Mouse (Mus musculus): ENCODE measurements around the gene Olfr545. TPM values are rescaled to one million over a fixed set of nuclear protein-coding genes. Genes with fewer than 3 reads are reported as not detected.
"Not testable (repeated sequence)": the region's sequence is repeated elsewhere in the genome, so short reads cannot be mapped to it uniquely, and the experiment has no call there.

The Olfr545 gene
- polyA plus RNA-seq, 1 experiment from 2014 or later = 0.05 TPM

DNA sequence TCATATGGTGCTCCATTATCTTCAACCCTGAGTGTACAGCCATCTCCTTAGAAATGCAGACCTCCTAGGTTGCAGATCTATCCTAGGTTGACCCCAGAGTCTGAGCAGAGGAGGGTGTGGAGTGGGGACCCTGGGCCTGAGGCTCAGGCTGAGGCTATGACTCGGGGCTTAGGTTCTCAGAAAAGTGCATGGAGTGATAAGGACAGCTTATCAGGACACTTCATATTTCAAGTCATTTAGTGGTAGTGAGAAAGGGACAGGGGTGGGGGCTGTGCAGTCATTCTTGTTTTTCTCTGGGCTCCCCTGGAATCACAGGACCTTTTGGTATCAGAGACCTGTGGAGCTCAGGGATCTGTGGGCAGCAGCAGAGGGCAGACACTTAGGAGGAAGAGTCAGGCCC lies 13.3 kb downstream of the Olfr545 start:
- Histone ChIP-seq H3K4me1 (replicated peaks; ENCODE audit: control insufficient read depth, insufficient read depth, low read length) (no peaks in the 10 kb centered on the region), H3K9ac (ENCODE audit: low read length) (no peak overlapping the region), H3K27ac (ENCODE audit: low read depth) (no peak overlapping the region), H3K9me3 (ENCODE audit: control insufficient read depth, low read length) (no peaks in the 10 kb centered on the region), H3K36me3 (ENCODE audit: control insufficient read depth, insufficient read depth, low read length) (no peaks in the 10 kb centered on the region), H3K4me2 (ENCODE audit: low read length) (no peak overlapping the region), H3K4me3 (ENCODE audit: low read depth, low read length) (no peak overlapping the region), H3K27me3 (replicated peaks; ENCODE audit: control insufficient read depth, insufficient read depth, low read length) (no peaks in the 10 kb centered on the region)
- ATAC-seq (replicated peaks; ENCODE audit: low FRiP score, low TSS enrichment, low read depth) = no peak
- WGBS = 53% methylated on average over 1 of the region's 1 CpGs
- no peak for DNase-seq (ENCODE audit: low spot score)

DNA sequence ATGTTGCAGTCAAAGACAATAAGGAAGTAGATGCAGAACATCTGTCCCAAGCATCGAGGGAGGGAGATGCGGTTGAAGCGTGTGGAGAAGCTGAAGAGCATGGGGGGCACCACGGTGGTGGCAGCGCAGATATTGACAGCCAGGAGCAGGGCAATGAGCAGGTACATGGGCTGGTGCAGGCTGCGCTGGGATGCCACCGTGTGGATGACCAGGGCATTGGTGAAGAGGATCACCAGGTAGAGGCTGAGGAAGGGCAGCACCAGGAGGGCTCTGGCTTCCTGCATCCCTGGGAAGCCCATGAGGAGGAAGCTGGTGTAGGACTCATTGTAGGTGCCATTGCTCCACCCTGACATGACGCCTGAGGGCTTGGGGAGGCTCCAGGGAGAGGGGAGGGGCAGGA lies 14.6 kb downstream of the Olfr545 start:
- not testable (repeated sequence) for H3K4me1 ChIP-seq (replicated peaks; ENCODE audit: control insufficient read depth, insufficient read depth, low read length); H3K9ac ChIP-seq (ENCODE audit: low read length); H3K27me3 ChIP-seq (replicated peaks; ENCODE audit: control insufficient read depth, insufficient read depth, low read length); ATAC-seq (replicated peaks; ENCODE audit: low FRiP score, low TSS enrichment, low read depth); H3K4me3 ChIP-seq (ENCODE audit: low read depth, low read length); H3K4me2 ChIP-seq (ENCODE audit: low read length); H3K36me3 ChIP-seq (ENCODE audit: control insufficient read depth, insufficient read depth, low read length); H3K9me3 ChIP-seq (ENCODE audit: control insufficient read depth, low read length); DNase-seq (ENCODE audit: low spot score); H3K27ac ChIP-seq (ENCODE audit: low read depth)
- 62% methylated on average over 8 of the region's 8 CpGs for WGBS

DNA sequence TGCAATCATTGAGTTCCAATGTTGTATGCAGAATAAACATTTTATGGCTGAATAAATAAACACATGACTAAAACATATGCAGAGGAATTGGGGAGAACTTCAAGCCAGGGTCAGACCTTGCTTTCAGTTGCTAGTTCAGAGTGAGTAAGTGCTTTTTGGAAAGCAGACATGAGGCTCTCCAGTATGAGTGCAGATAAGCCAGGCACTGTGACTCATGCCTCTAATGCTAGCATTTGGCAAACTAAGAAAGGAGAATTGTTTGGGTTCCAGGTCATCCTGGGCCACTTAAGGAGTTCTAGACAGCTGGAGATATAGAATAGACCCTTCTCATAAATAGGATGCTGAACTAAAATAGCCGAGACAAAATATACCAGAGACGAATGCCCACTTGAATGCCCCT lies 15.7 kb downstream of the Olfr545 start:
- ATAC-seq (replicated peaks; ENCODE audit: low FRiP score, low TSS enrichment, low read depth) = no peak

DNA sequence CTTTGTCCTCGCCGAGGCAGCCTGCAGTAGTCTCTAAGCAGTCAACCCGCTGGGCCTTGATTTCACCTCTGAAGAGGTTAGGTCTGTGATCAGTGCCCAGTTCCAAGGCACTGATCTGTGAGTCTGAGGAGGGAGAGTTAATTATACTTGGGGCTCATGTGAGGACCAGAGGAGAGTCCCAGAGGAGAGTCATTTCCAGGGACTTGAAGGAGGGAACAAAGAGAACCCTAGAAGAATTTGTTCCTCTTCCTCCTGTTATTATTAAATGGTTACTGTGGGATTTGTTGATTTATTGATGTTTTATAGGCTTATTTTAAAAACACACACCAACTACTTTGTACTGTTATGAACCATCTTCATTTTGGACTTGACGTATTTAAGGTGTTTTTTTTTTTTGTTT lies 17.8 kb downstream of the Olfr545 start, which contains the start of gene Olfr543:
Gene Olfr543 (minus strand): TSS at position 101 of the 400 bp plus-strand sequence.
- H3K27me3 ChIP-seq (replicated peaks; ENCODE audit: control insufficient read depth, insufficient read depth, low read length) = no peaks in the 10 kb centered on the region
- no peaks in the 10 kb centered on the region for H3K4me1 ChIP-seq (replicated peaks; ENCODE audit: control insufficient read depth, insufficient read depth, low read length)
- H3K4me2 ChIP-seq (ENCODE audit: low read length) = no peak within 1 kb of the TSS
- H3K4me3 ChIP-seq (ENCODE audit: low read depth, low read length) = no peak within 1 kb of the TSS
- 92% methylated on average over 4 of the region's 4 CpGs for WGBS
- DNase-seq (ENCODE audit: low spot score) = no peak
- ATAC-seq (replicated peaks; ENCODE audit: low FRiP score, low TSS enrichment, low read depth) = no peak
- H3K9ac ChIP-seq (ENCODE audit: low read length) = no peak within 1 kb of the TSS
- H3K36me3 ChIP-seq (ENCODE audit: control insufficient read depth, insufficient read depth, low read length) = no peaks in the 10 kb centered on the region
- no peak within 1 kb of the TSS for H3K27ac ChIP-seq (ENCODE audit: low read depth)
- H3K9me3 ChIP-seq (ENCODE audit: control insufficient read depth, low read length) = no peaks in the 10 kb centered on the region

More for the DNA sequence above, 15.7 kb downstream of the Olfr545 start:
- H3K4me1 ChIP-seq (replicated peaks; ENCODE audit: control insufficient read depth, insufficient read depth, low read length) = no peaks in the 10 kb centered on the region
- H3K27ac ChIP-seq (ENCODE audit: low read depth) = no peak overlapping the region
- DNase-seq (ENCODE audit: low spot score) = no peak
- H3K4me3 ChIP-seq (ENCODE audit: low read depth, low read length) = no peak overlapping the region
- H3K9me3 ChIP-seq (ENCODE audit: control insufficient read depth, low read length) = no peaks in the 10 kb centered on the region
- H3K9ac ChIP-seq (ENCODE audit: low read length) = no peak overlapping the region
- no peaks in the 10 kb centered on the region for H3K27me3 ChIP-seq (replicated peaks; ENCODE audit: control insufficient read depth, insufficient read depth, low read length)
- WGBS = 72% methylated on average over 2 of the region's 2 CpGs
- no peak overlapping the region for H3K4me2 ChIP-seq (ENCODE audit: low read length)
- no peaks in the 10 kb centered on the region for H3K36me3 ChIP-seq (ENCODE audit: control insufficient read depth, insufficient read depth, low read length)

DNA sequence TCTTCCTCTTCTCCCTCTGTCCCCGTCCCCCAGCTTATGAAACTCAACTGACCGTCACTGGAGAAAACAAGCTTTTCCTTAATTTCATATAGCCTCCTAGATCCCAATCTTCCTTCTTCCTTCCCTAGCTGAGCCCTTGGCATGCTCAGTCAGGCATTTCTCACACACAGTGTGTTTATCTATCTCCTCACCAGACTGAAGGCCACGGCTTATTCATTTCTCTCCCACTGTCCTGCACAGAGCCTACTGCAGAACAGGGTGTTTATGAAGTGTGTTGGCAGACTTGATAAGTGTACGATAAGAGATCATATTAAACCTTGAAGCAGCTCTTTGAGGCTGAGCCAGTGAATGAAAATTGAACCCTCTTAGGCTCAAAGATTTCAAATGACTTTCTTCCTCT lies 18.6 kb downstream of the Olfr545 start:
- Histone ChIP-seq H3K27me3 (replicated peaks; ENCODE audit: control insufficient read depth, insufficient read depth, low read length) (no peaks in the 10 kb centered on the region), H3K9ac (ENCODE audit: low read length) (no peak overlapping the region), H3K36me3 (ENCODE audit: control insufficient read depth, insufficient read depth, low read length) (no peaks in the 10 kb centered on the region), H3K9me3 (ENCODE audit: control insufficient read depth, low read length) (no peaks in the 10 kb centered on the region), H3K4me1 (replicated peaks; ENCODE audit: control insufficient read depth, insufficient read depth, low read length) (no peaks in the 10 kb centered on the region), H3K4me2 (ENCODE audit: low read length) (no peak overlapping the region), H3K4me3 (ENCODE audit: low read depth, low read length) (no peak overlapping the region), H3K27ac (ENCODE audit: low read depth) (no peak overlapping the region)
- DNase-seq (ENCODE audit: low spot score) = no peak
- ATAC-seq (replicated peaks; ENCODE audit: low FRiP score, low TSS enrichment, low read depth) = no peak
- WGBS = 60% methylated on average over 4 of the region's 4 CpGs

DNA sequence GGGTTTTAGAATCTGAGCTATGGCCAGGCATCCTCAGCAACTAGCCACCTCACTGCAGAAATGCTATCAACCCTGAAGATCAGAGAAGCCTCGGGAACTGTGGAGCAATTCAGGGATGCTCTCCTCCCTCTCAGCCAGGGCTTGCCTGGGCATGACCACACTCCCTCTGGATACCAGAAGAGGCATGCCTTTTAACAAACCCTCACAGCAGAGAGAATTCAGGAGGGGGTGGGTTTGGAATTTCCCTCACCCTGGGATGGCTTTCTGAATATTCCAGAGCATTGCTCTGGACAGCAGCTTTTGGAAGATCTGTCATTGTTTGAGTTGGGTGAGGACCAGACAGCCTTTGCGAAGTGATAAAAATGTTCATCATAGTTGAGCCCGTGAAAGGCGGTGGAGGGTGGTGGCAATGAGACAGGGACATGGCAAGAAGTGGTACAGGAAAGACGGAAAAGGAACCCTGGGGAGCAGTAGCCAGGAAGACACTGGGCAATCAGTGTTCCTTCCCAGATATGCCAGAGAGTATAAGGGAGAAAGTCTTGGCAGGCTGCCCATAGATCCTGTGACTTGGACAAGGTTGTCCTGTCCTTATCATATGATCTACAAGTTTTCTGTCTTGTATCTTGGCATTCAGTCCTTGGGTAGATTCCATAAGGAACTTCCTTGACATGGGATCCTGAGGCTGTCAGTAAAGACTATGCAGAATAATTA lies 19.9 kb downstream of the Olfr545 start:
- no peaks in the 10 kb centered on the region for H3K9me3 ChIP-seq (ENCODE audit: control insufficient read depth, low read length)
- WGBS = 64% methylated on average over 5 of the region's 5 CpGs
- no peaks in the 10 kb centered on the region for H3K27me3 ChIP-seq (replicated peaks; ENCODE audit: control insufficient read depth, insufficient read depth, low read length)
- DNase-seq (ENCODE audit: low spot score) (no peak), ATAC-seq (replicated peaks; ENCODE audit: low FRiP score, low TSS enrichment, low read depth) (no peak)
- H3K4me3 ChIP-seq (ENCODE audit: low read depth, low read length) = no peak overlapping the region
- no peak overlapping the region for H3K4me2 ChIP-seq (ENCODE audit: low read length)
- H3K36me3 ChIP-seq (ENCODE audit: control insufficient read depth, insufficient read depth, low read length) = no peaks in the 10 kb centered on the region
- H3K9ac ChIP-seq (ENCODE audit: low read length) = no peak overlapping the region
- no peaks in the 10 kb centered on the region for H3K4me1 ChIP-seq (replicated peaks; ENCODE audit: control insufficient read depth, insufficient read depth, low read length)
- no peak overlapping the region for H3K27ac ChIP-seq (ENCODE audit: low read depth)

DNA sequence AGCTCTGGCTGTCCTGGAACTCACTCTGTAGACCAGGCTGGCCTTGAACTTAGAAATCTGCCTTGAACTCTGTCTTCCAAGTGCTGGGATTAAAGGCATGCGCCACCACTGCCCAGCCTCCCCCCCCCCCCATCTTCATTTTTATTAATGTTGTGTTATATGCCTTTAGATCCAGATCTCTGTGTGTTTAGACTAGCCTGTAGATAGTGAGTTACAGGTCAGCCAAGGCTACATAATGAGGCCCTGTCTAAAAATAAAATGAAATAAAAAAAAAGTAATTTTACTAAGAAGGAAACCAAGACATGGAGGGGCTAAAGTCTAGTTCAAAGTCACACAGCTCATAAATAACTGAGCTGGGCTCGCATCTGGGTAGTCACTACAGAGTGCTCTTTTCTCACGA lies 20.4 kb downstream of the Olfr545 start:
- no peak overlapping the region for H3K4me2 ChIP-seq (ENCODE audit: low read length)
- DNase-seq (ENCODE audit: low spot score) (no peak), ATAC-seq (replicated peaks; ENCODE audit: low FRiP score, low TSS enrichment, low read depth) (no peak)
- H3K4me3 ChIP-seq (ENCODE audit: low read depth, low read length) = no peak overlapping the region
- no peaks in the 10 kb centered on the region for H3K9me3 ChIP-seq (ENCODE audit: control insufficient read depth, low read length)
- H3K27ac ChIP-seq (ENCODE audit: low read depth) = no peak overlapping the region
- no peak overlapping the region for H3K9ac ChIP-seq (ENCODE audit: low read length)
- H3K27me3 ChIP-seq (replicated peaks; ENCODE audit: control insufficient read depth, insufficient read depth, low read length) = no peaks in the 10 kb centered on the region
- H3K4me1 ChIP-seq (replicated peaks; ENCODE audit: control insufficient read depth, insufficient read depth, low read length) = no peaks in the 10 kb centered on the region
- 64% methylated on average over 3 of the region's 3 CpGs for WGBS
- no peaks in the 10 kb centered on the region for H3K36me3 ChIP-seq (ENCODE audit: control insufficient read depth, insufficient read depth, low read length)

DNA sequence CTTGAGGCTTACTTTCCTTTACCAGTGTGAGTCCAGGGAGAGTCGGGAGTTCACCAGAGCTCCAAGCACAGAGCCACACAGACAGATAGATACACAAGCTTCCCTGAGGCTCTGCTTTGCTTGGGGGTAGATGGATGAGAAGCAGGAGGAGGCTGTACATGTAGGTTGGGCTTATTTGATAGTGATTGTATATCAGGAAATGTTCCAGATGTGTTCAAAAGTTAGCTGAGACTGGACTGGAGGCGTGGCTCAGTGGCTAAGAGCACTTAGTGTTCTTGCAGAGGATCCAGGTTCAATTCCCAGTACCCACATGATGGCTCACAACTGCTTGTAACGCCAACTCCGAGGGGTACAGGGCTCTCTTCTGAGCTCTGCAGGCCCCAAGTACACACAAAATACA lies 20.9 kb downstream of the Olfr545 start:
- ATAC-seq (replicated peaks; ENCODE audit: low FRiP score, low TSS enrichment, low read depth) = no peak
- no peaks in the 10 kb centered on the region for H3K27me3 ChIP-seq (replicated peaks; ENCODE audit: control insufficient read depth, insufficient read depth, low read length)
- no peaks in the 10 kb centered on the region for H3K4me1 ChIP-seq (replicated peaks; ENCODE audit: control insufficient read depth, insufficient read depth, low read length)
- H3K4me2 ChIP-seq (ENCODE audit: low read length) = no peak overlapping the region
- no peaks in the 10 kb centered on the region for H3K9me3 ChIP-seq (ENCODE audit: control insufficient read depth, low read length)
- DNase-seq (ENCODE audit: low spot score) = no peak
- H3K36me3 ChIP-seq (ENCODE audit: control insufficient read depth, insufficient read depth, low read length) = no peaks in the 10 kb centered on the region
- H3K4me3 ChIP-seq (ENCODE audit: low read depth, low read length) = no peak overlapping the region
- WGBS = 92% methylated on average over 4 of the region's 4 CpGs
- H3K27ac ChIP-seq (ENCODE audit: low read depth) = no peak overlapping the region
- no peak overlapping the region for H3K9ac ChIP-seq (ENCODE audit: low read length)

DNA sequence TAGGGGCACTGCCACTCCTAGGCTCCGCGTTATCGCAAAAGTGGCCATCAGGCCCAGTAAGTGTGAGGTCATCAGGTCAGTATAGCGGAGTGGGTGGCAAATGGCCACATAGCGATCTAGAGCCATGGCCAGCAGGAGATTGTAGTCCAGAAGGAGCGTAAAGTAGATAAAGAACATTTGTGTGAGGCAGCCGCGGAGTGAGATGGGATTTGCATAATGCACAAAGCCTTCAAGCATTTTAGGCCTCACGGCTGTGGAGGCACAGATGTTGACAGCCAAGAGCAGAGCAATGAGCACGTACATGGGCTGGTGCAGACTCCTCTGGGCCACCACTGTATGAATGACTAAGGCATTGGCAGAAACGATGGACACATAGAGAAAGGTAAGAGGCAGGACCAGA lies 22.0 kb downstream of the Olfr545 start:
- H3K27ac ChIP-seq (ENCODE audit: low read depth) = no peak overlapping the region
- no peaks in the 10 kb centered on the region for H3K27me3 ChIP-seq (replicated peaks; ENCODE audit: control insufficient read depth, insufficient read depth, low read length)
- no peak overlapping the region for H3K4me3 ChIP-seq (ENCODE audit: low read depth, low read length)
- no peaks in the 10 kb centered on the region for H3K36me3 ChIP-seq (ENCODE audit: control insufficient read depth, insufficient read depth, low read length)
- H3K9ac ChIP-seq (ENCODE audit: low read length) = no peak overlapping the region
- WGBS = 84% methylated on average over 11 of the region's 11 CpGs
- no peak overlapping the region for H3K4me2 ChIP-seq (ENCODE audit: low read length)
- ATAC-seq (replicated peaks; ENCODE audit: low FRiP score, low TSS enrichment, low read depth) (no peak), DNase-seq (ENCODE audit: low spot score) (no peak)
- H3K4me1 ChIP-seq (replicated peaks; ENCODE audit: control insufficient read depth, insufficient read depth, low read length) = no peaks in the 10 kb centered on the region
- H3K9me3 ChIP-seq (ENCODE audit: control insufficient read depth, low read length) = no peaks in the 10 kb centered on the region

All from intestine, embryonic 14.5 days (tissue).